Mouse (Mus musculus): ENCODE results near the gene Rap1gap. TPM values are rescaled to one million over a fixed set of nuclear protein-coding genes. Genes with fewer than 3 reads are reported as not detected.

The Rap1gap gene
- polyA plus RNA-seq, 1 experiment, result 396 TPM

DNA sequence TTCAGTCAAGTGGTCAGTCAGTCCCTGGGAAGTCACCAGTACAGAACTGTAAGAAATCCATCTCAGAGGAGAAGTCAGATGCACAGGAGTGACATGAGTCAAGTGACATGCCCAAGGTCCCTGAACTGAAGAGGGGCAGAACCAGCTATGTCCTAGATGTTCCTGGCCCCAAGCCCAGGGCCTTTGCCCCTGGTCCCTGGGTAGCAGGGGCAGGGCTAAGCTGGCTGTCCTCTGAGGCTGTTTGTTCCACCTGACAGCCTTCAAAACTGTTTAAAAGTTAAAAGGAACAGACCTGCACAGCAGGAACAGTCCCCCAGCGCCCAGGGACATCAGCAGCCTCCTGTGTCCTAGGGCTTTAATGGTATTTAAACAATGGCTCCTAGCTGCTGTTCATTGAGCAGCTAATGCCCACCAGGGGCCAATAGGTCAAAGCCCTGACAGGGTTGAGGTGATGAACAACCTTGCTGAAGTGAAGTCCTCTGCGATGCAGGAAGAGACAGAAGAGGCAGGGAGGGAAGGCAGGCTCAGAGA lies 108.9 kb downstream of the Rap1gap start:
- Histone ChIP-seq H3K4me3 (replicated peaks; ENCODE audit: insufficient read depth, low read depth, low read length) (no peak overlapping the region), H3K27me3 (ENCODE audit: control insufficient read depth, insufficient read depth, low read length) (no peaks in the 10 kb centered on the region), H3K4me1 (ENCODE audit: control insufficient read depth, insufficient read depth, low read length) (peaks cover 18% of the 10 kb centered on the region), H3K27ac (ENCODE audit: insufficient read depth, low read length) (no peak overlapping the region)
- TF ChIP-seq POLR2A (IDR thresholded peaks at IDR 0.05; ENCODE audit: borderline replicate concordance, insufficient read depth, low read length) (no peak), CTCF (IDR thresholded peaks at IDR 0.05; ENCODE audit: borderline replicate concordance, insufficient read depth, low read depth, low read length) (no peak)
- WGBS, result 66% methylated on average over 2 of the region's 2 CpGs
- DNase-seq, result no peak

- 66% methylated on average over 5 of the region's 5 CpGs for WGBS
These were observed 109.5 kb downstream of the Rap1gap start for GRCm38 (mm10) chr4:137774013-137774412.

DNA sequence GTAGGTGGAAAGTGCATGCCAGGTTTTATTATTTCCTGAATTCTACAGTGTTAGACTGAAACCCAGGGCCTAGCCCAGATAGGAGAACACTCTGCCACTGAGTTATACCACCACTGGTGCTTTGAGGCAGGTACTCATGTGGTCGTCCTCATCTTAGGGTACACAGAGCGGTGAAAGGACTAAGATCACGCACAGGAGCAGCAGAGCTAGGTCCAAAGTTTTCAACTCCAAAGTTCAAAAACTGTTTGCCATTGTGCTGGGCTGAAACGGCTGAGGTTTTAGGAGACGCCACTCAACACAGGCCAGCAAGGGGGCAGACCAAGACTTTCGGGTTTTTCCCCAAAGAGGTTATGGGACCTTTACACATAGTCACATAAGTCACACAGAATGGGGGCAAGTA lies 110.0 kb downstream of the Rap1gap start:
- no peak for DNase-seq
- WGBS, result 96% methylated on average over 6 of the region's 6 CpGs
- TF ChIP-seq POLR2A (IDR thresholded peaks at IDR 0.05; ENCODE audit: borderline replicate concordance, insufficient read depth, low read length) (no peak), CTCF (IDR thresholded peaks at IDR 0.05; ENCODE audit: borderline replicate concordance, insufficient read depth, low read depth, low read length) (no peak)

More at GRCm38 (mm10) chr4:137774013-137774412, 109.5 kb downstream of the Rap1gap start:
- peaks cover 12% of the 10 kb centered on the region for H3K4me1 ChIP-seq (ENCODE audit: control insufficient read depth, insufficient read depth, low read length)
- TF ChIP-seq CTCF (IDR thresholded peaks at IDR 0.05; ENCODE audit: borderline replicate concordance, insufficient read depth, low read depth, low read length) (no peak), POLR2A (IDR thresholded peaks at IDR 0.05; ENCODE audit: borderline replicate concordance, insufficient read depth, low read length) (no peak)
- no peaks in the 10 kb centered on the region for H3K27me3 ChIP-seq (ENCODE audit: control insufficient read depth, insufficient read depth, low read length)
- H3K4me3 ChIP-seq (replicated peaks; ENCODE audit: insufficient read depth, low read depth, low read length), result no peak overlapping the region
- DNase-seq, result no peak
- H3K27ac ChIP-seq (ENCODE audit: insufficient read depth, low read length), result no peak overlapping the region

GRCm38 (mm10) chr4:137777866-137778265 lies 113.3 kb downstream of the Rap1gap start:
- 87% methylated on average over 4 of the region's 4 CpGs for WGBS
- Histone ChIP-seq H3K27ac (ENCODE audit: insufficient read depth, low read length) (no peak overlapping the region), H3K27me3 (ENCODE audit: control insufficient read depth, insufficient read depth, low read length) (no peaks in the 10 kb centered on the region), H3K4me3 (replicated peaks; ENCODE audit: insufficient read depth, low read depth, low read length) (no peak overlapping the region), H3K4me1 (ENCODE audit: control insufficient read depth, insufficient read depth, low read length) (no peaks in the 10 kb centered on the region; the same call in 1 of the 2 replicates)
- TF ChIP-seq POLR2A (IDR thresholded peaks at IDR 0.05; ENCODE audit: borderline replicate concordance, insufficient read depth, low read length) (no peak), CTCF (IDR thresholded peaks at IDR 0.05; ENCODE audit: borderline replicate concordance, insufficient read depth, low read depth, low read length) (no peak)
- no peak for DNase-seq

More for the DNA sequence above, 110.0 kb downstream of the Rap1gap start:
- Histone ChIP-seq H3K4me3 (replicated peaks; ENCODE audit: insufficient read depth, low read depth, low read length) (no peak overlapping the region), H3K4me1 (ENCODE audit: control insufficient read depth, insufficient read depth, low read length) (peaks cover 8% of the 10 kb centered on the region), H3K27me3 (ENCODE audit: control insufficient read depth, insufficient read depth, low read length) (no peaks in the 10 kb centered on the region), H3K27ac (ENCODE audit: insufficient read depth, low read length) (no peak overlapping the region)

DNA sequence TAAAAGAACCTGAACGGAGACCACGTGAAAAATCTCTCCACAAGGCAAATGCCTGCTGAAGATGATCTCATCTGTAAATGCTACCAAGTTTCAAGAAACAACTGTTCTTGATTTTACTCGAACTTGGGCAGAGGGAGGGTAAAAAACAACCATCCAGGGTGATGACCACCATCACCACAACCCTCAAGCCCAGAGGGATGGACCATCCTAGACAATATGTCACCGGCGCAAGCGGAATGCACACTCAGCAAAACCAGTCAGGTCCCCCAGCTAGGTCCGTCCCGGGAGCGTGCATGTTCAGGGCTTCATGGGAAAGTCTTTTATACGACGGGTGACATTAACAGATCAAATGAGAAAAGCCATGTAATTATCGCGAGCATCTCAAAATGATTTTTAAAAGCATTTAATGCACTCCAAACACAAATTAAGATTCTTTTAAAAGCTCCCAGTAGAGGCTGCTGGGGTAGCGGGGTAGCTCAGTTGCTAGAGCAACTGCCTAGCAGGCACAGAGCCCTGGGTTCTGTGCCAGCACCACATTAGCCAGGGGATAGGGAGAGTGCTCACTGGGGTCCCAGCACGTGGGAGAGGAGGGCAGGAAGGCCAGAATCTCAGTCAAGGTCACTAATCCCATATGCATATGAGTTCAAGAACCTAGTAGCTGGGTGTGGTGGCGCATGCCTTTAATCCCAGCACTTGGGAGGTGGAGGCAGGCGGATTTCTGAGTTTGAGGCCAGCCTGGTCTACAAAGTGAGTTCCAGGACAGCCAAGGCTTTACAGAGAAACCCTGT lies 114.1 kb downstream of the Rap1gap start:
- peaks cover 3% of the 10 kb centered on the region for H3K4me1 ChIP-seq (ENCODE audit: control insufficient read depth, insufficient read depth, low read length)
- TF ChIP-seq POLR2A (IDR thresholded peaks at IDR 0.05; ENCODE audit: borderline replicate concordance, insufficient read depth, low read length) (no peak), CTCF (IDR thresholded peaks at IDR 0.05; ENCODE audit: borderline replicate concordance, insufficient read depth, low read depth, low read length) (no peak)
- H3K27ac ChIP-seq (ENCODE audit: insufficient read depth, low read length), result no peak overlapping the region
- no peak overlapping the region for H3K4me3 ChIP-seq (replicated peaks; ENCODE audit: insufficient read depth, low read depth, low read length)
- DNase-seq, result no peak
- 73% methylated on average over 17 of the region's 17 CpGs for WGBS
- H3K27me3 ChIP-seq (ENCODE audit: control insufficient read depth, insufficient read depth, low read length), result no peaks in the 10 kb centered on the region

Other genes with a start within 250 kb of the Rap1gap start
- not detected in 2 replicates for gene Cela3b, start 234.2 kb upstream of the Rap1gap start, polyA plus RNA-seq (2012; rRNA removed)
- gene 1700013G24Rik, start 211.4 kb upstream of the Rap1gap start, polyA plus RNA-seq (2012; rRNA removed), result not detected in 2 replicates
- 2.8 and 3.1 TPM in 2 replicates for gene Hspg2, start 196.0 kb upstream of the Rap1gap start, polyA plus RNA-seq (2012; rRNA removed)
- gene Ldlrad2, start 90.2 kb upstream of the Rap1gap start, polyA plus RNA-seq (2012; rRNA removed), result not detected in 2 replicates
- gene Usp48, start 71.0 kb upstream of the Rap1gap start, polyA plus RNA-seq (2012; rRNA removed), result 162 and 169 TPM in 2 replicates
- gene Alpl, start 131.7 kb downstream of the Rap1gap start, polyA plus RNA-seq (2012; rRNA removed), result 9.9 and 10.6 TPM in 2 replicates
- gene Ece1, start 197.5 kb downstream of the Rap1gap start, polyA plus RNA-seq (2012; rRNA removed), result 48.5 and 72.4 TPM in 2 replicates

Data from cerebellum, adult 2 months (tissue).